Mouse (Mus musculus) neutrophil, adult 5-6 weeks (primary cell): ENCODE data around the gene Zxdc. TPM values are rescaled to one million over a fixed set of nuclear protein-coding genes. Genes with fewer than 3 reads are reported as not detected.

Source experiments
- ATAC-seq: fragments of 151-379, 151-347 bp; 2 replicates; pipeline ENCODE4 v1.8.0; 2017; ENCODE audit warnings: mild to moderate bottlenecking, moderate TSS enrichment; ENCODE audit not compliant: insufficient number of reproducible peaks, poor library complexity, low FRiP score, severe bottlenecking; ENCODE audit errors: extremely low read depth
- total RNA-seq: library from RNA; stranded (forward); fragments of 200-1000 nt; gene quantifications from 2 replicates; pipeline ENCODE4 v1.2.3, GENCODE M21; 2017

The Zxdc gene
- total RNA-seq, 1 experiment from 2014 or later = 27.0 TPM

GRCm38 (mm10) chr6:90437041-90437440, 67.7 kb downstream of the Zxdc start:
- no peak for ATAC-seq

GRCm38 (mm10) chr6:90446883-90447282, 77.6 kb downstream of the Zxdc start:
- no peak for ATAC-seq

GRCm38 (mm10) chr6:90450179-90450578, 80.9 kb downstream of the Zxdc start:
- no peak for ATAC-seq

GRCm38 (mm10) chr6:90450697-90451096, 81.4 kb downstream of the Zxdc start:
- no peak for ATAC-seq

GRCm38 (mm10) chr6:90451512-90451911, 82.2 kb downstream of the Zxdc start:
- no peak for ATAC-seq

- ATAC-seq = no peak
Measured at GRCm38 (mm10) chr6:90452603-90453002, 83.3 kb downstream of the Zxdc start.

Other genes with a start within 250 kb of the Zxdc start
- gene Vmn1r51, start 246.9 kb upstream of the Zxdc start, total RNA-seq = not detected in 2 replicates
- not detected in 2 replicates for gene Vmn1r52, start 194.7 kb upstream of the Zxdc start, total RNA-seq
- gene V1ra8, start 166.7 kb upstream of the Zxdc start, total RNA-seq = not detected in 2 replicates
- not detected in 2 replicates for gene Vmn1r53, start 145.1 kb upstream of the Zxdc start, total RNA-seq
- gene Vmn1r54, start 123.2 kb upstream of the Zxdc start, total RNA-seq = not detected in 2 replicates
- gene BC048671, start 68.3 kb upstream of the Zxdc start, total RNA-seq = not detected in 2 replicates
- 0.86 and 2.4 TPM in 2 replicates for gene Chst13, start 44.3 kb upstream of the Zxdc start, total RNA-seq
- gene Uroc1, start 36.2 kb upstream of the Zxdc start, total RNA-seq = not detected in 2 replicates
- 0.23 TPM in 1 of 2 replicates, not detected in the other for gene Cfap100, start 59.3 kb downstream of the Zxdc start, total RNA-seq
- not detected in 2 replicates for gene Klf15, start 93.1 kb downstream of the Zxdc start, total RNA-seq
- gene Aldh1l1, start 116.9 kb downstream of the Zxdc start, total RNA-seq = not detected in 2 replicates
- gene Slc41a3, start 235.2 kb downstream of the Zxdc start, total RNA-seq = 2.2 and 3.2 TPM in 2 replicates